Mouse (Mus musculus): Measurements from ENCODE around the gene Gmeb2. TPM values are rescaled to one million over a fixed set of nuclear protein-coding genes. Genes with fewer than 3 reads are reported as not detected.

Gene Gmeb2
- polyA plus RNA-seq, 1 experiment, result 26.3 TPM

DNA sequence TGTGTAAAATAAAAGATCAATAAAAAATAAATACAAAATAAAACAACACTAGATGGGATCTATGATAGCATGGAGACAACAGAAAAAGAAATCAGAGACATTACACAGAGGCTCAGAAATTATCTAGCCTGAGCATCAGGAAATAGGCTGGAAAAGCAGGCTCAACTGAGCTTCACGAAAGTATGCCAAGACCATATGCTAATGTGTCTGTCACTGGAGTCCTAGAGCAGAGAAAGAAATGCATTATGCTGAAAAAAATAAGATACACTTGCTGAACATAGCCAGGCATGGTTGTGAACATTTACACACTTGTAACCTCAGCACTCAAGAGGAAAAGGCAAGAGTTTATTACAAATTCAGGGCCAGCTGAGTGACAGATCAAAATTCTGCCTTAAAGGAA, 7.9 kb downstream of the Gmeb2 start:
- no peak for DNase-seq
- 47% methylated on average over 1 of the region's 1 CpGs for WGBS
- TF ChIP-seq CTCF (IDR thresholded peaks at IDR 0.05; ENCODE audit: insufficient read depth, low read length) (no peak), POLR2A (IDR thresholded peaks at IDR 0.05; ENCODE audit: borderline replicate concordance, extremely low read depth, low read depth, low read length) (no peak)
- Histone ChIP-seq H3K4me1 (ENCODE audit: control insufficient read depth, insufficient read depth, low read length) (peaks cover 7% of the 10 kb centered on the region), H3K4me3 (replicated peaks; ENCODE audit: extremely low read depth, low read depth, low read length) (no peak overlapping the region)

GRCm38 (mm10) chr2:181277866-181278265, 10.0 kb downstream of the Gmeb2 start:
- TF ChIP-seq CTCF (IDR thresholded peaks at IDR 0.05; ENCODE audit: insufficient read depth, low read length) (no peak), POLR2A (IDR thresholded peaks at IDR 0.05; ENCODE audit: borderline replicate concordance, extremely low read depth, low read depth, low read length) (no peak)
- 46% methylated on average over 3 of the region's 3 CpGs for WGBS
- DNase-seq, result no peak
- Histone ChIP-seq H3K4me1 (ENCODE audit: control insufficient read depth, insufficient read depth, low read length) (peaks cover 7% of the 10 kb centered on the region), H3K4me3 (replicated peaks; ENCODE audit: extremely low read depth, low read depth, low read length) (no peak overlapping the region)

DNA sequence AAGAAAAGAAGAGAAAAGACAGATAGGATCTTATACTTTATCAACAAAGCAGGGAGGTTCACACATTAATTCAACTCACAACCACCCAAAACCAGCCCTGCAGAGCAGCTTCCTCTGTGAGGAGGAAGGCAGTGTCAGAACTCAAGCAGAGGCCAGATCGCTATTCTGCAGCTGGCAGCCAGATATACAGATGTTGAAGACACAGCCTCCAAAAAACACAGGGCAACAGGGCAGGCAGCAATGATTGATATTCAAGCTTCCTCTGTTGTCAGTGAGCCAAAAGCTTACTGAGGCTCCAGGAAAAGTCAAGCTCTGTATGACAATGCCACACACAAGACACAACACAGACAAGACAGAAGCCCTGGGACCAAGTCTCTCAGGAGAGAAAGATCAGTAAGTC, 11.1 kb downstream of the Gmeb2 start:
- TF ChIP-seq POLR2A (IDR thresholded peaks at IDR 0.05; ENCODE audit: borderline replicate concordance, extremely low read depth, low read depth, low read length) (no peak), CTCF (IDR thresholded peaks at IDR 0.05; ENCODE audit: insufficient read depth, low read length) (no peak)
- no peak overlapping the region for H3K4me3 ChIP-seq (replicated peaks; ENCODE audit: extremely low read depth, low read depth, low read length)
- 44% methylated on average over 1 of the region's 1 CpGs for WGBS
- DNase-seq, result peak; percentile 15
- H3K4me1 ChIP-seq (ENCODE audit: control insufficient read depth, insufficient read depth, low read length), result peaks cover 7% of the 10 kb centered on the region

DNA sequence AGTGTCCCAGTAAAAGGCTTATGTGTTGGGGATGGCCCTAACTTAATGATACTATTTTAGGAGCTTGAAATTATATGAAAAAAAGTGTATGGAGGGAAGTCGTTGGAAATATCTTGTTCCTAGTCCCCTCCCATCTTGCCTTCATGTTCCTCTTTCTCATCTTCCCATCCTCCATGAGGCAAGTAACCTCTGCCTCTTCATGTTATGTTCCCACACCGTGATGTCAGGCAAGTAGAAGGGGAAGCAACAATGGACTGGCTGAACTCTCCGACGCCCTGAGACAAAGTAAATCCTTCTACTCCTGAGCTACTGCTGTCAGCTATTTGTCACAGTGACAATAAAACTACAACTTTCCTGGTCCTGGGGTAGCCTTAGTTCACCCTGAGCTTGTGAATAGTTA, 13.2 kb downstream of the Gmeb2 start:
- TF ChIP-seq POLR2A (IDR thresholded peaks at IDR 0.05; ENCODE audit: borderline replicate concordance, extremely low read depth, low read depth, low read length), result no peak
- TF ChIP-seq CTCF (IDR thresholded peaks at IDR 0.05; ENCODE audit: insufficient read depth, low read length), result no peak
- peaks cover 8% of the 10 kb centered on the region for H3K4me1 ChIP-seq (ENCODE audit: control insufficient read depth, insufficient read depth, low read length)
- DNase-seq, result no peak
- no peak overlapping the region for H3K4me3 ChIP-seq (replicated peaks; ENCODE audit: extremely low read depth, low read depth, low read length)
- WGBS, result 67% methylated on average over 4 of the region's 4 CpGs

DNA sequence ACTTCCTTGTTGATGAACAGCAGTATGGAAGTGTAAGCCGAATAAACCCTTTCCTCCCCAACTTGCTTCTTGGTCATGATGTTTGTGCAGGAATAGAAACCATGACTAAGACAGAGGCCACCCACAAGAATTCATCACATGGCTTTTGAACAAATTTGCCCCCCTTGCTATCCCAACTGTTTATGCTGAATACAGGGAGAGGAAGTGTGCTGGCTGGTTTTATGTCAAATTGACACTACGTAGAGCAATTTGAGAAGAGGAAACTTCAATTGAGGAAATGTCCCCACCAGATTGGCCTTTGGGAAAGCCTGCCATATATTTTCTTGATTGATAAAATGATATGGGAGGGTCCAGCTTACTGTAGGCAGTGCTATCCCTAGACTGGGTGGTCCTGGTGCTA, 14.0 kb downstream of the Gmeb2 start:
- peaks cover 8% of the 10 kb centered on the region for H3K4me1 ChIP-seq (ENCODE audit: control insufficient read depth, insufficient read depth, low read length)
- TF ChIP-seq POLR2A (IDR thresholded peaks at IDR 0.05; ENCODE audit: borderline replicate concordance, extremely low read depth, low read depth, low read length) (no peak), CTCF (IDR thresholded peaks at IDR 0.05; ENCODE audit: insufficient read depth, low read length) (no peak)

DNA sequence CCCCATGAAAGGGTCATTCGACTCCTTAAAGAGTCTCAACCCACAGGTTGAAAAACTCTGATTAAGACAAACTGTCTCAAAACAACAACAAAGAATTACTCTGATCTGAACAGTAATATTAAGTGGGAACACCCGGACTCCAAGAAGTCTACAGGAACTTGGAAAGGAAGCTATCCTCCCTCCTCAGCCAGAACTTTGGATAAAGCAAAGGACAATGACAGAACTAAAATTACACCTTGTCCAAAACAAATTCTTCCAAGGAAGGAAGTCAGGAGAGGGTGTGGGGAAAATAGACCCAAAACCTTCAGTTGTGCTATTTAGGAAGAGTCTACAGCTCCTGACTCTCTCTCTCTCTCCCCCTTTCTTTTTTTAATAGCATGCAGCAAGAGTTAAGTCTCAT, 15.7 kb downstream of the Gmeb2 start:
- H3K4me3 ChIP-seq (replicated peaks; ENCODE audit: extremely low read depth, low read depth, low read length), result no peak overlapping the region
- no peak for DNase-seq
- H3K4me1 ChIP-seq (ENCODE audit: control insufficient read depth, insufficient read depth, low read length), result peaks cover 4% of the 10 kb centered on the region; the same call in 1 of the 2 replicates
- TF ChIP-seq CTCF (IDR thresholded peaks at IDR 0.05; ENCODE audit: insufficient read depth, low read length) (no peak), POLR2A (IDR thresholded peaks at IDR 0.05; ENCODE audit: borderline replicate concordance, extremely low read depth, low read depth, low read length) (no peak)
- WGBS, result 61% methylated on average over 2 of the region's 2 CpGs

More for the DNA sequence above, 14.0 kb downstream of the Gmeb2 start:
- no peak overlapping the region for H3K4me3 ChIP-seq (replicated peaks; ENCODE audit: extremely low read depth, low read depth, low read length)
- no peak for DNase-seq
- 57% methylated on average over 2 of the region's 2 CpGs for WGBS

GRCm38 (mm10) chr2:181266839-181267238, 21.0 kb downstream of the Gmeb2 start:
- Histone ChIP-seq H3K4me1 (ENCODE audit: control insufficient read depth, insufficient read depth, low read length) (peaks cover 4% of the 10 kb centered on the region; the same call in 1 of the 2 replicates), H3K4me3 (replicated peaks; ENCODE audit: extremely low read depth, low read depth, low read length) (no peak overlapping the region)
- TF ChIP-seq POLR2A (IDR thresholded peaks at IDR 0.05; ENCODE audit: borderline replicate concordance, extremely low read depth, low read depth, low read length) (no peak), CTCF (IDR thresholded peaks at IDR 0.05; ENCODE audit: insufficient read depth, low read length) (no peak)
- 93% methylated on average over 2 of the region's 2 CpGs for WGBS
- no peak for DNase-seq

DNA sequence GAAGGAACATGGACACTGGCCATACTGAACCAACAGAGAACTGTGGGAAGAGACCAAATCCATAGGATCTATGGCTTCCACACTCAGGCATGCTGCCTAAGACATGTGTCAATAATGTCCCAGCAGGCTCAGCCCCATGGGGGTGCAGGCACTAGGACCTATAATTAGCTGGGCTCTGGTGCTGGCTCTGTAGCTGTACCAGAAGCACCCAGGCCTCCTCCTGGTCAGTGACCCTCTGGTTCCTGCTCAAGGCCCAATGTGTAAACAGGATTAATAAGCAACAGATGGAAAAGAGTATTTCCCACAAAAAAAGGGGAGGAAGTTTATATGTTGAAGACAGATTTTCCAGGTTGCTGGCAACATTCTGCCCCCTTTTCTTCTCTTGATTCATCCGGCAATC, 34.6 kb downstream of the Gmeb2 start:
- H3K4me1 ChIP-seq (ENCODE audit: control insufficient read depth, insufficient read depth, low read length), result no peaks in the 10 kb centered on the region
- WGBS, result 86% methylated on average over 1 of the region's 1 CpGs
- no peak for DNase-seq
- H3K4me3 ChIP-seq (replicated peaks; ENCODE audit: extremely low read depth, low read depth, low read length), result no peak overlapping the region
- TF ChIP-seq POLR2A (IDR thresholded peaks at IDR 0.05; ENCODE audit: borderline replicate concordance, extremely low read depth, low read depth, low read length) (no peak), CTCF (IDR thresholded peaks at IDR 0.05; ENCODE audit: insufficient read depth, low read length) (no peak)

- no peak for DNase-seq
- Histone ChIP-seq H3K4me1 (ENCODE audit: control insufficient read depth, insufficient read depth, low read length) (no peaks in the 10 kb centered on the region), H3K4me3 (replicated peaks; ENCODE audit: extremely low read depth, low read depth, low read length) (no peak overlapping the region)
- 85% methylated on average over 1 of the region's 1 CpGs for WGBS
- TF ChIP-seq CTCF (IDR thresholded peaks at IDR 0.05; ENCODE audit: insufficient read depth, low read length), result no peak
- TF ChIP-seq POLR2A (IDR thresholded peaks at IDR 0.05; ENCODE audit: borderline replicate concordance, extremely low read depth, low read depth, low read length), result no peak
Measured at GRCm38 (mm10) chr2:181251841-181252240, 36.0 kb downstream of the Gmeb2 start.

DNA sequence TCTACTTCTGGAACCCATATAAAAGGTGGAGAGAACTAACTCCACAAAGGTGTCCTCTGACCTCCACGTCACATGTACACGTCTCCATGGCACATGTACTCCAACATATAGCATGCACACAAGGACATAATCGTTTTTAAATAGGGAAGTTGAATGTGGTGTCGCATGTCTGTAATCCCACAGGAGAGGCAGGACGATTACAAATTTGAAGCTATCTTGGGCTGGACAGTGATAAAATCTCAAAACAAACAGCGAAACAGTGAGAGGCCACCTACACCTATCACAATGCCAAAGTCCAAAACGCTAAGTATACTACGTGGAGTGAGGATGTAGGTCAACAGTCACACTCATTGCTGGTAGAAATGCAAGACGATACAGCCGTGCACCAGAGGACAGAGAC, 38.6 kb downstream of the Gmeb2 start:
- Histone ChIP-seq H3K4me1 (ENCODE audit: control insufficient read depth, insufficient read depth, low read length) (no peaks in the 10 kb centered on the region), H3K4me3 (replicated peaks; ENCODE audit: extremely low read depth, low read depth, low read length) (no peak overlapping the region)
- TF ChIP-seq POLR2A (IDR thresholded peaks at IDR 0.05; ENCODE audit: borderline replicate concordance, extremely low read depth, low read depth, low read length) (no peak), CTCF (IDR thresholded peaks at IDR 0.05; ENCODE audit: insufficient read depth, low read length) (no peak)
- 82% methylated on average over 10 of the region's 10 CpGs for WGBS
- no peak for DNase-seq
